Mouse (Mus musculus) stomach, postnatal 0 days (tissue): ENCODE measurements around the gene Shh.

Source experiments
- CTCF ChIP-seq: IDR thresholded peaks from 2 replicates; pipeline ENCODE4 v1.5.1; 2016; ENCODE audit warnings: antibody characterized with exemption, low read depth, mild to moderate bottlenecking, moderate library complexity
- EP300 ChIP-seq: optimal IDR thresholded peaks from 2 replicates; pipeline ENCODE3; 2016; ENCODE audit warnings: antibody characterized with exemption

GRCm38 (mm10) chr5:28482991-28483390 is 15.9 kb upstream of the Shh start:
- TF ChIP-seq CTCF (no peak), EP300 (no peak)
